Mouse (Mus musculus): ENCODE results near the gene Arid4b. TPM values are rescaled to one million over a fixed set of nuclear protein-coding genes. Genes with fewer than 3 reads are reported as not detected.

The Arid4b gene
- polyA plus RNA-seq, 1 experiment: 10.9 TPM

- TF ChIP-seq POLR2A (IDR thresholded peaks at IDR 0.05; ENCODE audit: control insufficient read depth, low read depth, low read length) (no peak), CTCF (IDR thresholded peaks at IDR 0.05; ENCODE audit: control insufficient read depth, insufficient read depth, insufficient replicate concordance, low read depth, low read length) (no peak)
- no peak overlapping the region for H3K27ac ChIP-seq (ENCODE audit: control insufficient read depth, insufficient read depth, low read depth, low read length)
- no peaks in the 10 kb centered on the region for H3K27me3 ChIP-seq (ENCODE audit: control insufficient read depth, insufficient read depth, low read length)
- no peaks in the 10 kb centered on the region for H3K36me3 ChIP-seq (ENCODE audit: control insufficient read depth, insufficient read depth, low read length)
- H3K4me3 ChIP-seq (ENCODE audit: control insufficient read depth, low read depth, low read length): no peak overlapping the region
- H3K4me1 ChIP-seq (ENCODE audit: control insufficient read depth, insufficient read depth, low read length): no peaks in the 10 kb centered on the region; the same call in 1 of the 2 replicates
These were observed 11.3 kb downstream of the Arid4b start for GRCm38 (mm10) chr13:14074371-14074770.

- no peaks in the 10 kb centered on the region for H3K36me3 ChIP-seq (ENCODE audit: control insufficient read depth, insufficient read depth, low read length)
- H3K27me3 ChIP-seq (ENCODE audit: control insufficient read depth, insufficient read depth, low read length): no peaks in the 10 kb centered on the region
- H3K4me3 ChIP-seq (ENCODE audit: control insufficient read depth, low read depth, low read length): no peak overlapping the region
- no peak for TF ChIP-seq POLR2A (IDR thresholded peaks at IDR 0.05; ENCODE audit: control insufficient read depth, low read depth, low read length)
- TF ChIP-seq CTCF (IDR thresholded peaks at IDR 0.05; ENCODE audit: control insufficient read depth, insufficient read depth, insufficient replicate concordance, low read depth, low read length): no peak
- no peaks in the 10 kb centered on the region; the same call in 1 of the 2 replicates for H3K4me1 ChIP-seq (ENCODE audit: control insufficient read depth, insufficient read depth, low read length)
- no peak overlapping the region for H3K27ac ChIP-seq (ENCODE audit: control insufficient read depth, insufficient read depth, low read depth, low read length)
These were observed 12.3 kb downstream of the Arid4b start for GRCm38 (mm10) chr13:14075326-14075725.

- Histone ChIP-seq H3K36me3 (ENCODE audit: control insufficient read depth, insufficient read depth, low read length) (no peaks in the 10 kb centered on the region), H3K27ac (ENCODE audit: control insufficient read depth, insufficient read depth, low read depth, low read length) (no peak overlapping the region), H3K27me3 (ENCODE audit: control insufficient read depth, insufficient read depth, low read length) (no peaks in the 10 kb centered on the region), H3K4me1 (ENCODE audit: control insufficient read depth, insufficient read depth, low read length) (no peaks in the 10 kb centered on the region), H3K4me3 (ENCODE audit: control insufficient read depth, low read depth, low read length) (no peak overlapping the region)
- TF ChIP-seq POLR2A (IDR thresholded peaks at IDR 0.05; ENCODE audit: control insufficient read depth, low read depth, low read length): no peak
- TF ChIP-seq CTCF (IDR thresholded peaks at IDR 0.05; ENCODE audit: control insufficient read depth, insufficient read depth, insufficient replicate concordance, low read depth, low read length): no peak
These were observed 25.6 kb downstream of the Arid4b start for GRCm38 (mm10) chr13:14088669-14089068.

GRCm38 (mm10) chr13:14103026-14103425 lies 40.0 kb downstream of the Arid4b start:
- H3K36me3 ChIP-seq (ENCODE audit: control insufficient read depth, insufficient read depth, low read length): no peaks in the 10 kb centered on the region
- no peak overlapping the region for H3K27ac ChIP-seq (ENCODE audit: control insufficient read depth, insufficient read depth, low read depth, low read length)
- TF ChIP-seq CTCF (IDR thresholded peaks at IDR 0.05; ENCODE audit: control insufficient read depth, insufficient read depth, insufficient replicate concordance, low read depth, low read length) (no peak), POLR2A (IDR thresholded peaks at IDR 0.05; ENCODE audit: control insufficient read depth, low read depth, low read length) (no peak)
- H3K4me3 ChIP-seq (ENCODE audit: control insufficient read depth, low read depth, low read length): no peak overlapping the region
- no peaks in the 10 kb centered on the region for H3K27me3 ChIP-seq (ENCODE audit: control insufficient read depth, insufficient read depth, low read length)
- H3K4me1 ChIP-seq (ENCODE audit: control insufficient read depth, insufficient read depth, low read length): no peaks in the 10 kb centered on the region

- Histone ChIP-seq H3K4me3 (ENCODE audit: control insufficient read depth, low read depth, low read length) (no peak overlapping the region), H3K36me3 (ENCODE audit: control insufficient read depth, insufficient read depth, low read length) (no peaks in the 10 kb centered on the region), H3K27ac (ENCODE audit: control insufficient read depth, insufficient read depth, low read depth, low read length) (no peak overlapping the region), H3K27me3 (ENCODE audit: control insufficient read depth, insufficient read depth, low read length) (no peaks in the 10 kb centered on the region), H3K4me1 (ENCODE audit: control insufficient read depth, insufficient read depth, low read length) (no peaks in the 10 kb centered on the region)
- TF ChIP-seq POLR2A (IDR thresholded peaks at IDR 0.05; ENCODE audit: control insufficient read depth, low read depth, low read length) (no peak), CTCF (IDR thresholded peaks at IDR 0.05; ENCODE audit: control insufficient read depth, insufficient read depth, insufficient replicate concordance, low read depth, low read length) (no peak)
These were observed 47.3 kb downstream of the Arid4b start for GRCm38 (mm10) chr13:14110154-14110873.

- Histone ChIP-seq H3K36me3 (ENCODE audit: control insufficient read depth, insufficient read depth, low read length) (no peaks in the 10 kb centered on the region), H3K27ac (ENCODE audit: control insufficient read depth, insufficient read depth, low read depth, low read length) (no peak overlapping the region), H3K4me1 (ENCODE audit: control insufficient read depth, insufficient read depth, low read length) (no peaks in the 10 kb centered on the region), H3K27me3 (ENCODE audit: control insufficient read depth, insufficient read depth, low read length) (no peaks in the 10 kb centered on the region), H3K4me3 (ENCODE audit: control insufficient read depth, low read depth, low read length) (no peak overlapping the region)
- TF ChIP-seq POLR2A (IDR thresholded peaks at IDR 0.05; ENCODE audit: control insufficient read depth, low read depth, low read length) (no peak), CTCF (IDR thresholded peaks at IDR 0.05; ENCODE audit: control insufficient read depth, insufficient read depth, insufficient replicate concordance, low read depth, low read length) (no peak)
These were observed 48.1 kb downstream of the Arid4b start for GRCm38 (mm10) chr13:14111146-14111545.

- H3K27me3 ChIP-seq (ENCODE audit: control insufficient read depth, insufficient read depth, low read length): no peaks in the 10 kb centered on the region
- no peak overlapping the region for H3K27ac ChIP-seq (ENCODE audit: control insufficient read depth, insufficient read depth, low read depth, low read length)
- no peak overlapping the region for H3K4me3 ChIP-seq (ENCODE audit: control insufficient read depth, low read depth, low read length)
- H3K4me1 ChIP-seq (ENCODE audit: control insufficient read depth, insufficient read depth, low read length): no peaks in the 10 kb centered on the region
- TF ChIP-seq POLR2A (IDR thresholded peaks at IDR 0.05; ENCODE audit: control insufficient read depth, low read depth, low read length) (no peak), CTCF (IDR thresholded peaks at IDR 0.05; ENCODE audit: control insufficient read depth, insufficient read depth, insufficient replicate concordance, low read depth, low read length) (no peak)
- H3K36me3 ChIP-seq (ENCODE audit: control insufficient read depth, insufficient read depth, low read length): no peaks in the 10 kb centered on the region
These were observed 50.9 kb downstream of the Arid4b start for GRCm38 (mm10) chr13:14113746-14114528.
